Mouse (Mus musculus): ENCODE measurements at regions not wholly inside any gene's neighbourhood (a gene's known extent, or its start where the extent isn't known, plus 50 kb on each side); places are given as distances from the start of the nearest gene placed in this dataset.

GRCm38 (mm10) chr14:64546787-64547186 lies 442.7 kb downstream of the Prss52 start:
- peak; percentile 31 for DNase-seq (ENCODE audit: extremely low spot score, low spot score)
- Histone ChIP-seq H3K27ac (no peak overlapping the region), H3K9me3 (no peaks in the 10 kb centered on the region), H3K27me3 (ENCODE audit: poor library complexity, severe bottlenecking) (no peaks in the 10 kb centered on the region), H3K36me3 (replicated peaks) (no peaks in the 10 kb centered on the region), H3K4me3 (no peak overlapping the region), H3K4me1 (no peaks in the 10 kb centered on the region)
- WGBS, result under 1% methylated on average over 4 of the region's 4 CpGs

GRCm38 (mm10) chr14:64552951-64553350 lies 448.9 kb downstream of the Prss52 start:
- Histone ChIP-seq H3K27ac (no peak overlapping the region), H3K27me3 (ENCODE audit: poor library complexity, severe bottlenecking) (no peaks in the 10 kb centered on the region), H3K4me1 (no peaks in the 10 kb centered on the region), H3K36me3 (replicated peaks) (no peaks in the 10 kb centered on the region), H3K9me3 (peaks cover 5% of the 10 kb centered on the region; the same call in 1 of the 2 replicates), H3K4me3 (no peak overlapping the region)
- WGBS, result 77% methylated on average over 4 of the region's 4 CpGs
- DNase-seq (ENCODE audit: extremely low spot score, low spot score), result no peak

GRCm38 (mm10) chr14:64556042-64556441 lies 452.0 kb downstream of the Prss52 start:
- Histone ChIP-seq H3K4me1 (no peaks in the 10 kb centered on the region), H3K27me3 (ENCODE audit: poor library complexity, severe bottlenecking) (no peaks in the 10 kb centered on the region), H3K36me3 (replicated peaks) (no peaks in the 10 kb centered on the region), H3K9me3 (peaks cover 5% of the 10 kb centered on the region; the same call in 1 of the 2 replicates), H3K4me3 (no peak overlapping the region), H3K27ac (no peak overlapping the region)
- 84% methylated on average over 7 of the region's 7 CpGs for WGBS
- no peak for DNase-seq (ENCODE audit: extremely low spot score, low spot score)

GRCm38 (mm10) chr14:64557453-64557852 lies 453.4 kb downstream of the Prss52 start:
- no peaks in the 10 kb centered on the region for H3K4me1 ChIP-seq
- WGBS, result 69% methylated on average over 6 of the region's 6 CpGs
- peaks cover 5% of the 10 kb centered on the region; the same call in 1 of the 2 replicates for H3K9me3 ChIP-seq
- no peak overlapping the region for H3K4me3 ChIP-seq
- no peaks in the 10 kb centered on the region for H3K36me3 ChIP-seq (replicated peaks)
- no peak overlapping the region for H3K27ac ChIP-seq
- H3K27me3 ChIP-seq (ENCODE audit: poor library complexity, severe bottlenecking), result no peaks in the 10 kb centered on the region
- DNase-seq (ENCODE audit: extremely low spot score, low spot score), result no peak

GRCm38 (mm10) chr14:64568689-64569088 lies 464.6 kb downstream of the Prss52 start:
- Histone ChIP-seq H3K27me3 (ENCODE audit: poor library complexity, severe bottlenecking) (no peaks in the 10 kb centered on the region), H3K9me3 (no peaks in the 10 kb centered on the region), H3K4me1 (no peaks in the 10 kb centered on the region), H3K27ac (no peak overlapping the region), H3K36me3 (replicated peaks) (no peaks in the 10 kb centered on the region), H3K4me3 (no peak overlapping the region)
- WGBS, result 11% methylated on average over 6 of the region's 6 CpGs
- no peak for DNase-seq (ENCODE audit: extremely low spot score, low spot score)

GRCm38 (mm10) chr14:64570951-64571350 lies 466.9 kb downstream of the Prss52 start:
- 78% methylated on average over 7 of the region's 7 CpGs for WGBS
- H3K9me3 ChIP-seq, result no peaks in the 10 kb centered on the region
- no peaks in the 10 kb centered on the region for H3K36me3 ChIP-seq (replicated peaks)
- H3K4me1 ChIP-seq, result peaks cover 8% of the 10 kb centered on the region; the same call in 1 of the 2 replicates
- H3K27me3 ChIP-seq (ENCODE audit: poor library complexity, severe bottlenecking), result peaks cover 3% of the 10 kb centered on the region; the same call in 1 of the 2 replicates
- no peak overlapping the region for H3K27ac ChIP-seq
- H3K4me3 ChIP-seq, result no peak overlapping the region
- DNase-seq (ENCODE audit: extremely low spot score, low spot score), result no peak

GRCm38 (mm10) chr14:64572756-64573155 lies 468.7 kb downstream of the Prss52 start:
- Histone ChIP-seq H3K9me3 (no peaks in the 10 kb centered on the region), H3K27ac (no peak overlapping the region), H3K36me3 (replicated peaks) (no peaks in the 10 kb centered on the region), H3K27me3 (ENCODE audit: poor library complexity, severe bottlenecking) (peaks cover 3% of the 10 kb centered on the region; the same call in 1 of the 2 replicates), H3K4me1 (peaks cover 9% of the 10 kb centered on the region; the same call in 1 of the 2 replicates), H3K4me3 (no peak overlapping the region)
- 83% methylated on average over 2 of the region's 2 CpGs for WGBS
- no peak for DNase-seq (ENCODE audit: extremely low spot score, low spot score)

- H3K27me3 ChIP-seq (ENCODE audit: poor library complexity, severe bottlenecking), result peaks cover 7% of the 10 kb centered on the region; the same call in 1 of the 2 replicates
- H3K4me1 ChIP-seq, result peaks cover 9% of the 10 kb centered on the region; the same call in 1 of the 2 replicates
- no peak for DNase-seq (ENCODE audit: extremely low spot score, low spot score)
- H3K9me3 ChIP-seq, result no peaks in the 10 kb centered on the region
- no peaks in the 10 kb centered on the region for H3K36me3 ChIP-seq (replicated peaks)
- 72% methylated on average over 5 of the region's 5 CpGs for WGBS
- no peak overlapping the region for H3K27ac ChIP-seq
- no peak overlapping the region for H3K4me3 ChIP-seq
These were observed 469.7 kb downstream of the Prss52 start for GRCm38 (mm10) chr14:64573773-64574172.

GRCm38 (mm10) chr14:64574277-64574676 lies 470.2 kb downstream of the Prss52 start:
- H3K4me1 ChIP-seq, result peaks cover 9% of the 10 kb centered on the region; the same call in 1 of the 2 replicates
- H3K9me3 ChIP-seq, result no peaks in the 10 kb centered on the region
- no peak overlapping the region for H3K27ac ChIP-seq
- WGBS, result 65% methylated on average over 7 of the region's 7 CpGs
- DNase-seq (ENCODE audit: extremely low spot score, low spot score), result no peak
- no peaks in the 10 kb centered on the region for H3K36me3 ChIP-seq (replicated peaks)
- peaks cover 11% of the 10 kb centered on the region for H3K27me3 ChIP-seq (ENCODE audit: poor library complexity, severe bottlenecking)
- H3K4me3 ChIP-seq, result no peak overlapping the region

GRCm38 (mm10) chr14:64574773-64575172 lies 470.7 kb downstream of the Prss52 start:
- Histone ChIP-seq H3K36me3 (replicated peaks) (no peaks in the 10 kb centered on the region), H3K4me3 (no peak overlapping the region), H3K27ac (no peak overlapping the region), H3K9me3 (no peaks in the 10 kb centered on the region), H3K27me3 (ENCODE audit: poor library complexity, severe bottlenecking) (peaks cover 16% of the 10 kb centered on the region), H3K4me1 (peaks cover 9% of the 10 kb centered on the region; the same call in 1 of the 2 replicates)
- no peak for DNase-seq (ENCODE audit: extremely low spot score, low spot score)
- WGBS, result 88% methylated on average over 6 of the region's 6 CpGs

GRCm38 (mm10) chr14:64575954-64576353 lies 471.9 kb downstream of the Prss52 start:
- Histone ChIP-seq H3K4me3 (no peak overlapping the region), H3K27ac (no peak overlapping the region), H3K36me3 (replicated peaks) (no peaks in the 10 kb centered on the region), H3K27me3 (ENCODE audit: poor library complexity, severe bottlenecking) (peaks cover 28% of the 10 kb centered on the region), H3K9me3 (no peaks in the 10 kb centered on the region), H3K4me1 (peaks cover 12% of the 10 kb centered on the region; the same call in 1 of the 2 replicates)
- DNase-seq (ENCODE audit: extremely low spot score, low spot score), result no peak
- 41% methylated on average over 4 of the region's 4 CpGs for WGBS

GRCm38 (mm10) chr14:64580086-64580485 lies 476.0 kb downstream of the Prss52 start:
- no peaks in the 10 kb centered on the region for H3K9me3 ChIP-seq
- DNase-seq (ENCODE audit: extremely low spot score, low spot score), result no peak
- peaks cover 20% of the 10 kb centered on the region for H3K4me1 ChIP-seq
- WGBS, result 81% methylated on average over 4 of the region's 4 CpGs
- H3K4me3 ChIP-seq, result no peak overlapping the region
- no peak overlapping the region for H3K27ac ChIP-seq
- H3K27me3 ChIP-seq (ENCODE audit: poor library complexity, severe bottlenecking), result peaks cover 67% of the 10 kb centered on the region
- no peaks in the 10 kb centered on the region for H3K36me3 ChIP-seq (replicated peaks)

- no peak overlapping the region for H3K27ac ChIP-seq
- no peak overlapping the region for H3K4me3 ChIP-seq
- H3K4me1 ChIP-seq, result peaks cover 26% of the 10 kb centered on the region
- 48% methylated on average over 6 of the region's 6 CpGs for WGBS
- peaks cover 72% of the 10 kb centered on the region for H3K27me3 ChIP-seq (ENCODE audit: poor library complexity, severe bottlenecking)
- no peaks in the 10 kb centered on the region for H3K9me3 ChIP-seq
- H3K36me3 ChIP-seq (replicated peaks), result no peaks in the 10 kb centered on the region
- no peak for DNase-seq (ENCODE audit: extremely low spot score, low spot score)
These were observed 476.8 kb downstream of the Prss52 start for GRCm38 (mm10) chr14:64580862-64581261.

- DNase-seq (ENCODE audit: extremely low spot score, low spot score), result no peak
- peaks cover 80% of the 10 kb centered on the region for H3K27me3 ChIP-seq (ENCODE audit: poor library complexity, severe bottlenecking)
- H3K9me3 ChIP-seq, result no peaks in the 10 kb centered on the region
- no peaks in the 10 kb centered on the region for H3K36me3 ChIP-seq (replicated peaks)
- H3K4me3 ChIP-seq, result no peak overlapping the region
- no peak overlapping the region for H3K27ac ChIP-seq
- WGBS, result 27% methylated on average over 7 of the region's 7 CpGs
- peaks cover 31% of the 10 kb centered on the region for H3K4me1 ChIP-seq
These were observed 477.6 kb downstream of the Prss52 start for GRCm38 (mm10) chr14:64581705-64582104.

Data from forebrain, embryonic 10.5 days (tissue).